Mouse (Mus musculus) megakaryocyte, embryonic 14.5 days (primary cell): ENCODE results near the gene Ptgr1.

ENCODE experiments used
- FLI1 ChIP-seq: IDR thresholded peaks from 2 replicates; pipeline ENCODE4 v1.6.1; 2012; ENCODE audit warnings: low read length, inconsistent platforms, mixed read lengths
- GATA1 ChIP-seq: IDR thresholded peaks from 3 replicates; pipeline ENCODE4 v1.6.1; 2012; ENCODE audit warnings: mixed read lengths, low read length, inconsistent platforms, borderline replicate concordance

DNA sequence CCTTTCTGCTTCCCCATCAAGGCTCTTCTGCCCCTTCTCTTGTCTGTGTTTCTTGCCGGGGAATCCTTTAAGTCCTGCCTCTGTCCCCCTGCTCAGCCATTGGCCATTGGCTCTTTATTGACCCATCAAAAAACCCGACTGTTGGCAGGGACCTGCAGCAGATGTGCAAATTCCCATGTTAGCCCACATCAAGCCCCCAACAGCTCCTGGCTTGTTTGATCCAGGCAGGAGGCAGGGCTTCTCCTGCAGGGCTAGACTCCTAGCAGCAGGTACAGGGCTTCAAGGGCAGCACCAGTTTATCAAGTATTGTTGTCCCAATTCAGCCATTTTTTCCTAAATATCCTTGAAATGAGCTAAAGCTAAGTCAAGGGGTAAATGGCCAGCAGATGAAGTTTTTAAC, 60.8 kb downstream of the Ptgr1 start:
- TF ChIP-seq GATA1 (no peak), FLI1 (no peak)
